Mouse (Mus musculus): ENCODE measurements around the gene Fbxw7.

- TF ChIP-seq E2F4 (IDR thresholded peaks at IDR 0.05; ENCODE audit: insufficient replicate concordance, low read depth, low read length) (no peak), CTCF (conservative IDR thresholded peaks at IDR 0.05 in 1 of 2, IDR thresholded peaks at IDR 0.05 in 1 of 2; ENCODE audit: low read depth in 2 of 2, low read length in 2 of 2) (no peak), ZMIZ1 (IDR thresholded peaks at IDR 0.05; ENCODE audit: low read depth, low read length) (no peak), EP300 (IDR thresholded peaks at IDR 0.05; ENCODE audit: low read length) (no peak), ETS1 (conservative IDR thresholded peaks at IDR 0.05; ENCODE audit: low read depth, low read length) (no peak)
Observed at GRCm38 (mm10) chr3:85015667-85016066, 200.6 kb downstream of the Fbxw7 start.

All from CH12.LX (cell line).